Mouse (Mus musculus) embryonic fibroblast, embryonic 13.5 days (primary cell): ENCODE results near the gene Mgat4b. TPM values are rescaled to one million over a fixed set of nuclear protein-coding genes. Genes with fewer than 3 reads are reported as not detected.

Source experiments
- H3K27ac ChIP-seq: 2 replicates; pipeline ENCODE4 v1.5.1; 2012; ENCODE audit warnings: low read length, control low read depth, inconsistent platforms; ENCODE audit not compliant: insufficient read depth
- H3K4me1 ChIP-seq: 2 replicates; pipeline ENCODE4 v1.6.1; 2011; ENCODE audit warnings: low read length; ENCODE audit not compliant: control insufficient read depth, insufficient read depth
- H3K4me3 ChIP-seq: 2 replicates; pipeline ENCODE4 v1.5.1; 2011; ENCODE audit warnings: mild to moderate bottlenecking, control low read depth, low read length; ENCODE audit not compliant: insufficient read depth
- CTCF ChIP-seq: IDR thresholded peaks from 2 replicates; pipeline ENCODE4 v1.5.1; 2011; ENCODE audit warnings: mild to moderate bottlenecking, control low read depth, low read length, moderate library complexity, borderline replicate concordance; ENCODE audit not compliant: insufficient read depth
- POLR2A ChIP-seq: IDR thresholded peaks from 2 replicates; pipeline ENCODE4 v1.6.1; 2011; ENCODE audit warnings: low read depth, mild to moderate bottlenecking, control low read depth, low read length, moderate library complexity
- polyA plus RNA-seq: library from polyadenylated mRNA; stranded (reverse); fragments of >200 nt; gene quantifications from 2 replicates; pipeline ENCODE4 v1.2.4, GENCODE M21; 2011; ENCODE audit warnings: low read depth; ENCODE audit not compliant: missing spikeins, insufficient read length

Mgat4b gene
- polyA plus RNA-seq, 1 experiment, result 35.1 TPM

DNA sequence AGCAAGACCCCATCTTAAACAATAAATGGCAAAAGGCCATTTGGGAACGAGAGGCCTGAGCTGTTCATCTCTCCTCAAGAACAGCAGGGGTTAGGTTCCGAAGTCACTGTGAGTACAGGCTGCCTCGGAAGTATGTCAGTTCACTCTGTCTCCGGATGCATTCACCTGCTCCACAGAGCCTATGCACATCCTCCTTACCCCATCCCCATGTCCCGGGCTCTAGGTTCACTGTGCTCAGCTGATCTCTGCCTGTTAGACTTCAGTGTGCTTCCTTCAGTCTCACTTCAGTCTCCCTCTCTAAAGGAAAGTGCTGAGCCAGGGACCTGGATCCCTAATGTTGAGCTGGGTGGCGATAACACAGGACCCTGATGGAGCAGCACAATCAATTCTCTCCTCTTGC, 67.0 kb downstream of the Mgat4b start:
- peaks cover 15% of the 10 kb centered on the region for H3K4me1 ChIP-seq
- H3K4me3 ChIP-seq, result no peak overlapping the region
- H3K27ac ChIP-seq, result no peak overlapping the region
- TF ChIP-seq POLR2A (no peak), CTCF (no peak)

DNA sequence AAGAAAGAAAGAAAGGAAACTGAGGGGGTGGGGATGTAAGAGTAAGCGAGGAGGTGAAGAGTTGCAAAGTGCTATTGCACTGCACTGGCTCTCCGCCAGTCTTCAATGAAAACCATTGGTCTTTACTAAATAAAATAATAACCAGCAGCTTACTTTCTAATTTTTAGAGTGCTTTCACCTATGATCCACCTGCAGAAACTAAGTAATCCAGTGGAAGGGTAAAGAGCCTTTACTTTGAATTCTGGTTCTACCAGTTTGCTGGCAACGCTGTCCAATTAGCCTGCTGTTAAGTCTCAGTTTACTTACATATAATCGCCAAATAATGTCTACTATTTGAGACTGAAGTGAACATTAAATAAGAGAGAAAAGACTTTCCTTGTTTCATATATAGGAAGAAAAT, 68.3 kb downstream of the Mgat4b start:
- TF ChIP-seq POLR2A, result no peak
- no peak for TF ChIP-seq CTCF
- H3K4me3 ChIP-seq, result no peak overlapping the region
- peaks cover 15% of the 10 kb centered on the region for H3K4me1 ChIP-seq
- no peak overlapping the region for H3K27ac ChIP-seq

DNA sequence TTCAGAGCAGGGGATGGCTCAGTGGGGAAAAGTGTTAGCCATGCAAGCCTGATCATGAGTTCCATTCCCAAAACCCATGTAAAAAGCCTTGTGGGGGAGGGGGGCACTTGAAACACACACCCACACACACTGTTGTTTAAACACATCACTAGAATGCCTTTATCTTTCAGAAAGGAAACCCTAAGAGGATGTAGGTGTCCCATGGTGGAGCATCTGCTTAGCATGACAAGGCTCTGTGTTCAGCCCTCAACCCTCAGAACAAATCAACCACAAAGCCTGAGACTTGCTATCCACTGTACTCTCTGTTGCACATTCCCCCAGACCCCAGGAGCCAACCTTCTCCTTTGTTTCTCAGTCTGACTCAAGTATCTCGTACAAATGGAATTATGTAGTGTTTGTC, 69.4 kb downstream of the Mgat4b start:
- Histone ChIP-seq H3K4me3 (no peak overlapping the region), H3K27ac (no peak overlapping the region), H3K4me1 (peaks cover 13% of the 10 kb centered on the region)
- TF ChIP-seq POLR2A, result no peak
- TF ChIP-seq CTCF, result no peak

Other genes with a start within 250 kb of the Mgat4b start
- gene Rnf130, start 185.5 kb upstream of the Mgat4b start, polyA plus RNA-seq, result 28.5 and 31.9 TPM in 2 replicates
- 72.3 and 76.8 TPM in 2 replicates for gene Tbc1d9b, start 79.5 kb upstream of the Mgat4b start, polyA plus RNA-seq
- 2.9 and 3.7 TPM in 2 replicates for gene Mrnip, start 36.4 kb upstream of the Mgat4b start, polyA plus RNA-seq
- 332 and 376 TPM in 2 replicates for gene Sqstm1, start 63 bp upstream of the Mgat4b start, polyA plus RNA-seq
- 0.83 TPM in 1 of 2 replicates, not detected in the other for gene Ltc4s, start 27.7 kb downstream of the Mgat4b start, polyA plus RNA-seq
- gene Maml1, start 81.4 kb downstream of the Mgat4b start, polyA plus RNA-seq, result 28.9 and 37.3 TPM in 2 replicates
- 735 and 759 TPM in 2 replicates for gene Canx, start 114.8 kb downstream of the Mgat4b start, polyA plus RNA-seq
- not detected in 2 replicates for gene Cby3, start 143.6 kb downstream of the Mgat4b start, polyA plus RNA-seq
- 465 and 590 TPM in 2 replicates for gene Hnrnph1, start 166.1 kb downstream of the Mgat4b start, polyA plus RNA-seq
- 19.3 and 19.8 TPM in 2 replicates for gene Rufy1, start 220.2 kb downstream of the Mgat4b start, polyA plus RNA-seq